Mouse (Mus musculus) myocyte (in vitro differentiated cells): ENCODE data around the gene Mboat1.

Experiments
- CEBPB ChIP-seq: IDR thresholded peaks from 2 replicates; pipeline ENCODE4 v1.6.1; 2011; ENCODE audit warnings: mild to moderate bottlenecking, moderate library complexity; ENCODE audit not compliant: poor library complexity, insufficient read depth, severe bottlenecking
- E2F4 ChIP-seq: IDR thresholded peaks from one replicate; pipeline ENCODE4 v1.6.1; 2011; ENCODE audit warnings: mild to moderate bottlenecking, control low read depth, moderate library complexity; ENCODE audit not compliant: insufficient read depth
- MAX ChIP-seq: IDR thresholded peaks from one replicate; pipeline ENCODE4 v1.6.1; 2011; ENCODE audit warnings: low read depth, mild to moderate bottlenecking, control low read depth
- MYOD1 ChIP-seq, 3 experiments: IDR thresholded peaks; one replicate each; pipeline ENCODE4 v1.6.1; 2011; ENCODE audit warnings: control low read depth in 2 of 3, low read depth in 2 of 3, mild to moderate bottlenecking in 2 of 3, moderate library complexity in 1 of 3; ENCODE audit not compliant: insufficient read length in 2 of 3, control insufficient read depth in 1 of 3
- POLR2A ChIP-seq: IDR thresholded peaks from one replicate; pipeline ENCODE4 v1.6.1; 2011; ENCODE audit warnings: low read depth, mild to moderate bottlenecking, control low read depth, moderate library complexity; ENCODE audit not compliant: insufficient read length
- POLR2AphosphoS2 ChIP-seq: IDR thresholded peaks from one replicate; pipeline ENCODE4 v1.6.1; 2011; ENCODE audit warnings: low read depth, control low read depth; ENCODE audit not compliant: insufficient read length
- REST ChIP-seq: IDR thresholded peaks from one replicate; pipeline ENCODE4 v1.6.1; 2011; ENCODE audit warnings: mild to moderate bottlenecking, control low read depth, moderate library complexity; ENCODE audit not compliant: insufficient read depth, insufficient read length
- TCF12 ChIP-seq: IDR thresholded peaks from one replicate; pipeline ENCODE4 v1.6.1; 2011; ENCODE audit warnings: mild to moderate bottlenecking, control low read depth; ENCODE audit not compliant: poor library complexity, insufficient read depth, severe bottlenecking
- USF1 ChIP-seq: IDR thresholded peaks from one replicate; pipeline ENCODE4 v1.6.1; 2011; ENCODE audit warnings: low read depth, mild to moderate bottlenecking, control low read depth, moderate library complexity

- TF ChIP-seq POLR2A = no peak
- TF ChIP-seq CEBPB = no peak
- no peak for TF ChIP-seq MAX
- no peak for TF ChIP-seq E2F4
- TF ChIP-seq POLR2AphosphoS2 = no peak
- TF ChIP-seq REST = no peak
- no peak for TF ChIP-seq TCF12
- no peak for TF ChIP-seq MYOD1 (IDR thresholded peaks at IDR 0.05; ENCODE audit: control insufficient read depth in 1 of 3, insufficient read length in 2 of 3, low read depth in 2 of 3)
- TF ChIP-seq USF1 = no peak
Observed at GRCm38 (mm10) chr13:30137951-30138350, 1.7 kb downstream of the Mboat1 start.
